Mouse (Mus musculus): ENCODE measurements at regions not wholly inside any gene's neighbourhood (a gene's known extent, or its start where the extent isn't known, plus 50 kb on each side); places are given as distances from the start of the nearest gene placed in this dataset.

- no peaks in the 10 kb centered on the region for H3K4me1 ChIP-seq (replicated peaks; ENCODE audit: control insufficient read depth, insufficient read depth, low read length)
- no peak overlapping the region for H3K4me3 ChIP-seq (ENCODE audit: low read depth, low read length)
- H3K9me3 ChIP-seq (ENCODE audit: control insufficient read depth, low read length): no peaks in the 10 kb centered on the region
- no peak overlapping the region for H3K9ac ChIP-seq (ENCODE audit: low read depth, low read length)
- H3K27ac ChIP-seq (ENCODE audit: low read depth, low read length): no peak overlapping the region
- no peak overlapping the region for H3K4me2 ChIP-seq
- DNase-seq (ENCODE audit: low spot score) (no peak), ATAC-seq (replicated peaks; ENCODE audit: low FRiP score) (no peak)
- WGBS: 86% methylated on average over 6 of the region's 6 CpGs
- no peaks in the 10 kb centered on the region for H3K36me3 ChIP-seq (ENCODE audit: control insufficient read depth, insufficient read depth, low read length)
- H3K27me3 ChIP-seq (replicated peaks; ENCODE audit: control insufficient read depth, insufficient read depth, low read length): no peaks in the 10 kb centered on the region
Observed at GRCm38 (mm10) chr11:64746146-64746545, 232.7 kb upstream of the Elac2 start.

- ATAC-seq (replicated peaks; ENCODE audit: low FRiP score): no peak
- no peak overlapping the region for H3K27ac ChIP-seq (ENCODE audit: low read depth, low read length)
- H3K4me1 ChIP-seq (replicated peaks; ENCODE audit: control insufficient read depth, insufficient read depth, low read length): no peaks in the 10 kb centered on the region
- no peaks in the 10 kb centered on the region for H3K27me3 ChIP-seq (replicated peaks; ENCODE audit: control insufficient read depth, insufficient read depth, low read length)
- H3K9ac ChIP-seq (ENCODE audit: low read depth, low read length): no peak overlapping the region
- no peak overlapping the region for H3K4me2 ChIP-seq
- DNase-seq (ENCODE audit: low spot score): no peak
- no peaks in the 10 kb centered on the region for H3K9me3 ChIP-seq (ENCODE audit: control insufficient read depth, low read length)
- no peaks in the 10 kb centered on the region for H3K36me3 ChIP-seq (ENCODE audit: control insufficient read depth, insufficient read depth, low read length)
- no peak overlapping the region for H3K4me3 ChIP-seq (ENCODE audit: low read depth, low read length)
- WGBS: 35% methylated on average over 9 of the region's 9 CpGs
Observed at GRCm38 (mm10) chr11:64749976-64750375, 228.9 kb upstream of the Elac2 start.

GRCm38 (mm10) chr11:64752299-64752698 is 226.5 kb upstream of the Elac2 start:
- Histone ChIP-seq H3K9me3 (ENCODE audit: control insufficient read depth, low read length) (no peaks in the 10 kb centered on the region), H3K4me2 (no peak overlapping the region), H3K27ac (ENCODE audit: low read depth, low read length) (no peak overlapping the region), H3K27me3 (replicated peaks; ENCODE audit: control insufficient read depth, insufficient read depth, low read length) (no peaks in the 10 kb centered on the region), H3K4me3 (ENCODE audit: low read depth, low read length) (no peak overlapping the region), H3K4me1 (replicated peaks; ENCODE audit: control insufficient read depth, insufficient read depth, low read length) (no peaks in the 10 kb centered on the region), H3K36me3 (ENCODE audit: control insufficient read depth, insufficient read depth, low read length) (no peaks in the 10 kb centered on the region), H3K9ac (ENCODE audit: low read depth, low read length) (no peak overlapping the region)
- WGBS: 58% methylated on average over 3 of the region's 3 CpGs
- DNase-seq (ENCODE audit: low spot score): no peak
- ATAC-seq (replicated peaks; ENCODE audit: low FRiP score): no peak

GRCm38 (mm10) chr11:64752816-64753215 is 226.0 kb upstream of the Elac2 start:
- no peak overlapping the region for H3K9ac ChIP-seq (ENCODE audit: low read depth, low read length)
- H3K4me1 ChIP-seq (replicated peaks; ENCODE audit: control insufficient read depth, insufficient read depth, low read length): no peaks in the 10 kb centered on the region
- H3K9me3 ChIP-seq (ENCODE audit: control insufficient read depth, low read length): no peaks in the 10 kb centered on the region
- DNase-seq (ENCODE audit: low spot score) (no peak), ATAC-seq (replicated peaks; ENCODE audit: low FRiP score) (no peak)
- no peak overlapping the region for H3K4me2 ChIP-seq
- H3K27ac ChIP-seq (ENCODE audit: low read depth, low read length): no peak overlapping the region
- no peaks in the 10 kb centered on the region for H3K27me3 ChIP-seq (replicated peaks; ENCODE audit: control insufficient read depth, insufficient read depth, low read length)
- H3K36me3 ChIP-seq (ENCODE audit: control insufficient read depth, insufficient read depth, low read length): no peaks in the 10 kb centered on the region
- no peak overlapping the region for H3K4me3 ChIP-seq (ENCODE audit: low read depth, low read length)
- WGBS: 73% methylated on average over 7 of the region's 7 CpGs

- no peaks in the 10 kb centered on the region for H3K9me3 ChIP-seq (ENCODE audit: control insufficient read depth, low read length)
- H3K4me3 ChIP-seq (ENCODE audit: low read depth, low read length): no peak overlapping the region
- no peak overlapping the region for H3K4me2 ChIP-seq
- H3K9ac ChIP-seq (ENCODE audit: low read depth, low read length): no peak overlapping the region
- H3K36me3 ChIP-seq (ENCODE audit: control insufficient read depth, insufficient read depth, low read length): no peaks in the 10 kb centered on the region
- 65% methylated on average over 5 of the region's 5 CpGs for WGBS
- no peaks in the 10 kb centered on the region for H3K27me3 ChIP-seq (replicated peaks; ENCODE audit: control insufficient read depth, insufficient read depth, low read length)
- DNase-seq (ENCODE audit: low spot score) (no peak), ATAC-seq (replicated peaks; ENCODE audit: low FRiP score) (no peak)
- no peak overlapping the region for H3K27ac ChIP-seq (ENCODE audit: low read depth, low read length)
- H3K4me1 ChIP-seq (replicated peaks; ENCODE audit: control insufficient read depth, insufficient read depth, low read length): no peaks in the 10 kb centered on the region
Observed at GRCm38 (mm10) chr11:64754076-64754475, 224.8 kb upstream of the Elac2 start.

GRCm38 (mm10) chr11:64755563-64755962 is 223.3 kb upstream of the Elac2 start:
- DNase-seq (ENCODE audit: low spot score) (no peak), ATAC-seq (replicated peaks; ENCODE audit: low FRiP score) (0 out of 2 replicates have a peak, but pooled peaks have one; percentile 26)
- no peak overlapping the region for H3K9ac ChIP-seq (ENCODE audit: low read depth, low read length)
- no peaks in the 10 kb centered on the region for H3K4me1 ChIP-seq (replicated peaks; ENCODE audit: control insufficient read depth, insufficient read depth, low read length)
- WGBS: 88% methylated on average over 1 of the region's 1 CpGs
- no peaks in the 10 kb centered on the region for H3K9me3 ChIP-seq (ENCODE audit: control insufficient read depth, low read length)
- no peak overlapping the region for H3K27ac ChIP-seq (ENCODE audit: low read depth, low read length)
- H3K4me2 ChIP-seq: no peak overlapping the region
- no peaks in the 10 kb centered on the region for H3K36me3 ChIP-seq (ENCODE audit: control insufficient read depth, insufficient read depth, low read length)
- H3K27me3 ChIP-seq (replicated peaks; ENCODE audit: control insufficient read depth, insufficient read depth, low read length): no peaks in the 10 kb centered on the region
- no peak overlapping the region for H3K4me3 ChIP-seq (ENCODE audit: low read depth, low read length)

GRCm38 (mm10) chr11:64760626-64761025 is 218.2 kb upstream of the Elac2 start:
- Histone ChIP-seq H3K27ac (ENCODE audit: low read depth, low read length) (no peak overlapping the region), H3K27me3 (replicated peaks; ENCODE audit: control insufficient read depth, insufficient read depth, low read length) (no peaks in the 10 kb centered on the region), H3K4me3 (ENCODE audit: low read depth, low read length) (no peak overlapping the region), H3K9ac (ENCODE audit: low read depth, low read length) (no peak overlapping the region), H3K4me1 (replicated peaks; ENCODE audit: control insufficient read depth, insufficient read depth, low read length) (no peaks in the 10 kb centered on the region), H3K9me3 (ENCODE audit: control insufficient read depth, low read length) (no peaks in the 10 kb centered on the region), H3K4me2 (no peak overlapping the region), H3K36me3 (ENCODE audit: control insufficient read depth, insufficient read depth, low read length) (no peaks in the 10 kb centered on the region)
- no peak for DNase-seq (ENCODE audit: low spot score)
- WGBS: 87% methylated on average over 3 of the region's 3 CpGs
- ATAC-seq (replicated peaks; ENCODE audit: low FRiP score): no peak

- Histone ChIP-seq H3K4me3 (ENCODE audit: low read depth, low read length) (no peak overlapping the region), H3K27ac (ENCODE audit: low read depth, low read length) (no peak overlapping the region), H3K9me3 (ENCODE audit: control insufficient read depth, low read length) (no peaks in the 10 kb centered on the region), H3K4me2 (no peak overlapping the region), H3K4me1 (replicated peaks; ENCODE audit: control insufficient read depth, insufficient read depth, low read length) (no peaks in the 10 kb centered on the region), H3K36me3 (ENCODE audit: control insufficient read depth, insufficient read depth, low read length) (no peaks in the 10 kb centered on the region), H3K9ac (ENCODE audit: low read depth, low read length) (no peak overlapping the region), H3K27me3 (replicated peaks; ENCODE audit: control insufficient read depth, insufficient read depth, low read length) (no peaks in the 10 kb centered on the region)
- WGBS: 78% methylated on average over 3 of the region's 3 CpGs
- DNase-seq (ENCODE audit: low spot score) (no peak), ATAC-seq (replicated peaks; ENCODE audit: low FRiP score) (no peak)
Observed at GRCm38 (mm10) chr11:64762755-64763154, 216.1 kb upstream of the Elac2 start.

- Histone ChIP-seq H3K9ac (ENCODE audit: low read depth, low read length) (no peak overlapping the region), H3K4me3 (ENCODE audit: low read depth, low read length) (no peak overlapping the region), H3K9me3 (ENCODE audit: control insufficient read depth, low read length) (no peaks in the 10 kb centered on the region), H3K36me3 (ENCODE audit: control insufficient read depth, insufficient read depth, low read length) (no peaks in the 10 kb centered on the region), H3K27me3 (replicated peaks; ENCODE audit: control insufficient read depth, insufficient read depth, low read length) (no peaks in the 10 kb centered on the region), H3K4me2 (no peak overlapping the region), H3K4me1 (replicated peaks; ENCODE audit: control insufficient read depth, insufficient read depth, low read length) (no peaks in the 10 kb centered on the region), H3K27ac (ENCODE audit: low read depth, low read length) (no peak overlapping the region)
- WGBS: 69% methylated on average over 6 of the region's 6 CpGs
- ATAC-seq (replicated peaks; ENCODE audit: low FRiP score) (no peak), DNase-seq (ENCODE audit: low spot score) (no peak)
Observed at GRCm38 (mm10) chr11:64764056-64764455, 214.8 kb upstream of the Elac2 start.
